Mouse (Mus musculus) hindbrain, postnatal 0 days (tissue): ENCODE measurements around the gene Timd2. TPM values are rescaled to one million over a fixed set of nuclear protein-coding genes. Genes with fewer than 3 reads are reported as not detected.
"Not testable (repeated sequence)": the region's sequence is repeated elsewhere in the genome, so short reads cannot be mapped to it uniquely, and the experiment has no call there.

Experiments used
- ATAC-seq: fragments of 200-750 bp; cut with Nextera tagmentation; 2 replicates; pipeline ENCODE4 v1.8.0; 2017; ENCODE audit warnings: mild to moderate bottlenecking, moderate TSS enrichment, moderate library complexity
- DNase-seq: peaks from one replicate; pipeline ENCODE4 v3.0.0-alpha.2; 2015; ENCODE audit warnings: low spot score
- H3K27ac ChIP-seq: fragments of 300-500 bp; sonication (generic); 2 replicates; pipeline ENCODE4 v1.5.1; 2014; ENCODE audit warnings: mild to moderate bottlenecking
- H3K27me3 ChIP-seq: fragments of 300-500 bp; sonication (generic); 2 replicates; pipeline ENCODE4 v1.6.1; 2014; ENCODE audit warnings: low read length, mixed read lengths; ENCODE audit not compliant: insufficient read depth
- H3K36me3 ChIP-seq: fragments of 300-500 bp; sonication (generic); 2 replicates; pipeline ENCODE4 v1.6.1; 2014; ENCODE audit warnings: low read length, mixed read lengths; ENCODE audit not compliant: insufficient read depth
- H3K4me1 ChIP-seq: fragments of 300-500 bp; sonication (generic); 2 replicates; pipeline ENCODE4 v1.6.1; 2014; ENCODE audit warnings: antibody characterized with exemption, low read length, mixed read lengths; ENCODE audit not compliant: insufficient read depth
- H3K4me2 ChIP-seq: fragments of 300-500 bp; sonication (generic); 2 replicates; pipeline ENCODE4 v1.6.1; 2014; ENCODE audit warnings: low read depth, mild to moderate bottlenecking, low read length, moderate library complexity, mixed read lengths
- H3K4me3 ChIP-seq: fragments of 300-500 bp; sonication (generic); 2 replicates; pipeline ENCODE4 v1.5.1; 2014; ENCODE audit warnings: low read length
- H3K9ac ChIP-seq: fragments of 300-500 bp; sonication (generic); replicated peaks from 2 replicates; pipeline ENCODE4 v1.6.1; 2014; ENCODE audit warnings: mild to moderate bottlenecking, low read length, moderate library complexity, mixed read lengths
- H3K9me3 ChIP-seq: fragments of 300-500 bp; sonication (generic); 2 replicates; pipeline ENCODE4 v1.6.1; 2016; ENCODE audit warnings: low read length, mixed read lengths
- CTCF ChIP-seq: IDR thresholded peaks from 2 replicates; pipeline ENCODE4 v1.5.1; 2016; ENCODE audit warnings: antibody characterized with exemption, control low read depth, low read depth
- WGBS: fragments of 180-500 bp; shearing (Covaris S2); extraction: QIAGEN DNeasy Blood & Tissue Kit; methylation state at CpG from one replicate; pipeline ENCODE4 v1.1.7; 2014; 5-methylcytosine and 5-hydroxymethylcytosine counted together
- polyA plus RNA-seq: library from polyadenylated mRNA; unstranded; fragments of >200 nt; fragmentation: Nextera tagmentation; extraction: Ambion mirVana; gene quantifications from 2 replicates; pipeline ENCODE4 v1.2.1, GENCODE M21; 2015
- total RNA-seq: library from RNA; depleted of rRNA; stranded (reverse); fragments of >200 nt; gene quantifications from 2 replicates; pipeline ENCODE4 v1.2.3, GENCODE M21; 2014

The Timd2 gene
- total and polyA plus RNA-seq, 2 experiments from 2014 or later = 0.05 TPM; not detected in 1

GRCm38 (mm10) chr11:46697433-46698277 is 9.2 kb downstream of the Timd2 start:
- Histone ChIP-seq H3K27me3 (no peaks in the 10 kb centered on the region), H3K9me3 (no peaks in the 10 kb centered on the region), H3K27ac (no peak overlapping the region), H3K36me3 (no peaks in the 10 kb centered on the region), H3K4me2 (no peak overlapping the region), H3K9ac (no peak overlapping the region), H3K4me3 (no peak overlapping the region), H3K4me1 (no peaks in the 10 kb centered on the region)
- TF ChIP-seq CTCF = no peak
- ATAC-seq (no peak), DNase-seq (no peak)
- 80% methylated on average over 5 of the region's 5 CpGs for WGBS

DNA sequence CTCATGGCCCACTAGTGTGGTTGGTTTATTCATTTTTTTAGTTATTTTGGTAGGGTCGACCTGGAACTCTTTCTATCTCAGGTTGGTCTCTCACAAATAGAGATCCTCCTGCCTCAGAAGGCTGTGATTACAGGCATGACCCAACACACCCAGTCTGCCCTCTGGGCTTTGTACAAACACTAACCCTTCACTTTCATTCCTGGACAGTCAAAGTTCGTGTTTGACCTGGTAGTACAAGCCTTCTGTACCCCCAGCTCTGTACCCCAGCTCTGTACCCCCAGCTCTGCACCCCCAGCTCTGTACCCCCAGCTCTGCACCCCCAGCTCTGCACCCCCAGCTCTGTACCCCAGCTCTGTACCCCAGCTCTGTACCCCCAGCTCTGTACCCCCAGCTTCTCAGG is 11.0 kb downstream of the Timd2 start:
- not testable (repeated sequence) for H3K4me2 ChIP-seq, DNase-seq, ATAC-seq, H3K9me3 ChIP-seq, H3K36me3 ChIP-seq, H3K4me1 ChIP-seq, H3K4me3 ChIP-seq, H3K27me3 ChIP-seq, H3K27ac ChIP-seq, H3K9ac ChIP-seq
- 84% methylated on average over 2 of the region's 2 CpGs for WGBS

DNA sequence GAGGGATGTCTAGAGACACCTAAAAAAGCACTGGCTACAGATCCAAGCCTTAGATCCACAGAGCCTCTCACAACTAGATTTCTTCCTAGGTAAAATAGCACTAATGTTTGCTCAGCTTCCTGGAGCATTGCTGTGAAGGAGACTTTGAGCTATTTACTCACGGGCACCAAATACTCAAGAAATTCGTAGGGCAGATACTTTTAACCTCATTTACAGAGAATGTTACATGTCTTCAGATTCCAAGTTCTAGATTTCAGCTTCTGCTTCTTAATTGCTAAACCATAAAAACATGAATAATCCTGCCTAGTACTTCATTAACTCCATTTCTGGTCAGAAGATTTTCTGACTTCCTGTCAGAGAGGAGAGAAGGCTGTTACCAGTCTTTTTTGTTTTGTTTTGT is 16.7 kb downstream of the Timd2 start:
- WGBS = 91% methylated on average over 2 of the region's 2 CpGs
- no peaks in the 10 kb centered on the region for H3K36me3 ChIP-seq
- no peak overlapping the region for H3K9ac ChIP-seq
- ATAC-seq (no peak), DNase-seq (no peak)
- H3K4me2 ChIP-seq = no peak overlapping the region
- H3K27me3 ChIP-seq = no peaks in the 10 kb centered on the region
- TF ChIP-seq CTCF = no peak
- H3K4me3 ChIP-seq = no peak overlapping the region
- no peak overlapping the region for H3K27ac ChIP-seq
- H3K9me3 ChIP-seq = no peaks in the 10 kb centered on the region
- H3K4me1 ChIP-seq = no peaks in the 10 kb centered on the region

DNA sequence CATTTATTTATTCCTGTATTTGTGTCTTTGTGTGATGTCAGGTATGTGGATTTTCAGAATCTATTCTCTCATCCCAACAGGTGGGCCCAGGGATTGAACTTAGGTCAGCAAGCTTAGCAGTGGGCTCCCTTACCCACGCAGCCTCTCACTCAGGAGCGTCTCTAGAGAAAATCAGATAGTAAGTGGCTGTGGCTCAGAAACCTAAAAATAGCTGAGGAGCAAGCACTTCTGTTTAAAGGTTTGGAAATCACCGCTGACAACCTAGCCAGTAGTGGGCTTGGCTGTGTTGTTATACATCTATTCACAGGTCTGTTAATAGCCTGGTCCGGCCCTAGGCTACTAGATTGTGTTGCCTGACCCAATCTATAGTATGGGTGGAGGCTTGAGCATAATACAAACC is 23.1 kb downstream of the Timd2 start:
- no peaks in the 10 kb centered on the region for H3K27me3 ChIP-seq
- no peaks in the 10 kb centered on the region for H3K36me3 ChIP-seq
- H3K4me1 ChIP-seq = no peaks in the 10 kb centered on the region
- H3K9me3 ChIP-seq = no peaks in the 10 kb centered on the region
- no peak overlapping the region for H3K27ac ChIP-seq
- 64% methylated on average over 4 of the region's 4 CpGs for WGBS
- ATAC-seq (no peak), DNase-seq (no peak)
- H3K4me2 ChIP-seq = no peak overlapping the region
- TF ChIP-seq CTCF = no peak
- H3K9ac ChIP-seq = no peak overlapping the region
- H3K4me3 ChIP-seq = no peak overlapping the region

GRCm38 (mm10) chr11:46682842-46683241 is 24.0 kb downstream of the Timd2 start:
- H3K27ac ChIP-seq = no peak overlapping the region
- H3K9ac ChIP-seq = no peak overlapping the region
- no peak overlapping the region for H3K4me2 ChIP-seq
- no peak for DNase-seq
- no peaks in the 10 kb centered on the region for H3K27me3 ChIP-seq
- no peak overlapping the region for H3K4me3 ChIP-seq
- no peak for ATAC-seq
- WGBS = 68% methylated on average over 1 of the region's 1 CpGs
- TF ChIP-seq CTCF = no peak
- H3K9me3 ChIP-seq = no peaks in the 10 kb centered on the region
- H3K36me3 ChIP-seq = no peaks in the 10 kb centered on the region
- H3K4me1 ChIP-seq = no peaks in the 10 kb centered on the region

DNA sequence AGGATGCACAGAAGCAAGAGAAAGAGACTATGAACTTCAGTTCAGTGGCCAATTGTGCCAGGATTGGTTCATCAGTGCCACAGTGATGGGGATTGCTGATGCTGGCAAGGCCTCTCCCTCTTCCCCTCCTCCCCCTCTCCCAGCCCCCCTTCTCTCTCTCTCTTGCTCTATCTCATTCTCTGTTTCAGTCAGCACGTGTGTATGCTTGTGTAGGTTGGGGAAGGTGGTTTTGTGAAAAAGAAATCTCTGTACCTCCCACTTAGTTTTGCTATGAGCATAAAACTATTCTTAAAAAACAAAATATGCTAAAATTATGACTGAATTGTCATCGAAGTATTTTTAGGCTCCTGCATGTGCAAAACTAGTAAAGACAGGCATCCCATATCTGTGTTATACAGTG is 38.9 kb downstream of the Timd2 start:
- Histone ChIP-seq H3K4me3 (no peak overlapping the region), H3K36me3 (no peaks in the 10 kb centered on the region), H3K27me3 (no peaks in the 10 kb centered on the region), H3K4me1 (no peaks in the 10 kb centered on the region), H3K9me3 (no peaks in the 10 kb centered on the region), H3K27ac (no peak overlapping the region), H3K4me2 (no peak overlapping the region), H3K9ac (no peak overlapping the region)
- ATAC-seq = no peak
- TF ChIP-seq CTCF = no peak
- no peak for DNase-seq
- WGBS = 80% methylated on average over 2 of the region's 2 CpGs

DNA sequence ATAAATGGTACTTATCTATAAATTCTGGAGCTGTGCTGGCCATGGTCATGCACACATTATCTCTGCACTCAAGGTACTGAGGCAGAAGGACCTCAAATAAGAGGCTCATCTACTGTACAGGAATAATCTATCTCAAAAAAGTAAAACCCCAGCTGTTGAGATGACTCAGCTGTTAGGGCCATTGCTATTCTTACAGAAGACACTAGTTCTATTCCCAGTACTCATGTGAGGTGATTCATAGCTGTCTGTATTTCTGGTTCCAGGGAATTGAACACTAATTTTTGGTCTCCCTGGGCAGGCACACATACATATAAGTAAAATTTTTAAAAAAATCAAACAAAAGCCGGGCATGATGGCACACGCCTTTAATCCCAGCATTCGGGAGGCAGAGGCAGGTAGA is 39.8 kb downstream of the Timd2 start:
- H3K4me3 ChIP-seq = no peak overlapping the region
- H3K4me1 ChIP-seq = no peaks in the 10 kb centered on the region
- WGBS = 99% methylated on average over 3 of the region's 3 CpGs

More for the DNA sequence above, 39.8 kb downstream of the Timd2 start:
- H3K27me3 ChIP-seq = no peaks in the 10 kb centered on the region
- ATAC-seq = no peak
- H3K36me3 ChIP-seq = no peaks in the 10 kb centered on the region
- DNase-seq = no peak
- H3K27ac ChIP-seq = no peak overlapping the region
- H3K4me2 ChIP-seq = no peak overlapping the region
- no peaks in the 10 kb centered on the region for H3K9me3 ChIP-seq
- H3K9ac ChIP-seq = no peak overlapping the region
- no peak for TF ChIP-seq CTCF
